Mouse (Mus musculus): ENCODE data around the gene Srcin1.

DNA sequence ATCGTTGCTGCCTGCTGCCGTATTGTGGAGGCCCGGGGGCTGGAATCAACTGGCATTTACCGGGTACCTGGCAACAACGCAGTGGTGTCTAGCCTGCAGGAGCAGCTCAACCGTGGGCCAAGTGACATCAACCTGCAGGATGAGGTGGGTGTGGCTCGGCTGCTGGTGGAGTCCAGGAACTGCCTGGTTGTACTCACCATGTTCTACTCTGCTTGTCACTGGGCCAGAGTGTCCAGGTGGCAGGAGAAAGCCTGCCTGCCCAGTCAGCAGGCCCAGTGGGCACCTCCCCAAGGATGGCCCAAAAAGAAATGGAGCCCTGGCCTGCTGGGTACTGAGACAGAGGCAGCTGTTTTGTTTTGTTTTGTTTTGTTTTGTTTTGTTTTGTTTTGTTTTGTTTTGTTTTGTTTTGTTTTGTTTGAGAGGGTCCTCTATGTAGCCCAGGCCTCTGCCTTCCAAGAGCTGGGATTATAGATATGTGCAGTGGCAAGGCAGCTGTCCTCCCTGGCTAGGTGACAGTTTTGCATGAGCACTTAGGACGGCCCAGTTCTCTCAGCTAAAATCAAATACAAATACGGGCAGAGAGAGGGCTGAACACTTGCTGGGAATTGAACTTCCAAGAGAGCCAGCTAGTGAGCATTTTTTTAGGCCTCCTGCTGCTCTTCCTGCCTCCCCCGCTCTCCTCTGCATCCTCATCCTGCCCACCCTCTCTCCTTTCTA is 109.4 kb downstream of the Srcin1 start:
- no peak for TF ChIP-seq CTCF (IDR thresholded peaks at IDR 0.05; ENCODE audit: borderline replicate concordance, insufficient read depth, low read length)
- no peak for TF ChIP-seq POLR2A (IDR thresholded peaks at IDR 0.05; ENCODE audit: low read depth, low read length)

Measured in embryonic fibroblast, embryonic 13.5 days (primary cell).